Comparison of ENCODE assay signal across 8 mouse cellular contexts in genomic region chr3:101599920-101600741, GRCm38 (mm10). TPM values are rescaled to one million over a fixed set of nuclear protein-coding genes. Genes with fewer than 3 reads are reported as not detected.
DNase-seq lines count a peak whose midpoint lies in the region; ATAC-seq and TF ChIP-seq lines count a peak whose summit lies in the region.

No protein-coding gene starts in this region.

- WGBS in heart, embryonic 16.5 days, result 5% methylated on average over 4 of the region's 4 CpGs

- H3K4me1 ChIP-seq in CH12.LX (ENCODE audit: control insufficient read depth in 1 of 2, insufficient read depth in 2 of 2), result peaks cover 26 to 78% of the 10 kb centered on the region in 2 experiments
- H3K4me1 ChIP-seq in heart, embryonic 16.5 days (ENCODE audit: control insufficient read depth, insufficient read depth, low read length), result peaks cover 57% of the 10 kb centered on the region

- H3K4me2 ChIP-seq in CH12.LX (ENCODE audit: insufficient read depth, low read depth, poor library complexity, severe bottlenecking), result peak overlapping the region; percentile 82
- peak overlapping the region; percentile 88 for H3K4me2 ChIP-seq in heart, embryonic 16.5 days (ENCODE audit: low read depth, low read length)

- peak overlapping the region in 1 of 3 experiments; percentile 15 for H3K4me3 ChIP-seq in CH12.LX (replicated peaks in 1 of 3; ENCODE audit: low read depth in 2 of 3, low read length in 2 of 3, poor library complexity in 1 of 3)
- peak overlapping the region; percentile 84 for H3K4me3 ChIP-seq in heart, embryonic 16.5 days (ENCODE audit: low read length)

- peak overlapping the region; percentile 11; the same call in 1 of the 2 replicates for H3K9ac ChIP-seq in CH12.LX (ENCODE audit: insufficient read depth, low read depth)
- H3K9ac ChIP-seq in heart, embryonic 16.5 days (ENCODE audit: low read length), result peak overlapping the region; percentile 100

- H3K36me3 ChIP-seq in CH12.LX (replicated peaks in 1 of 2; ENCODE audit: control insufficient read depth in 1 of 2, insufficient read depth in 1 of 2, low read length in 1 of 2), result peaks cover 3 to 15% of the 10 kb centered on the region in 2 experiments
- H3K36me3 ChIP-seq in heart, embryonic 16.5 days (ENCODE audit: control insufficient read depth, insufficient read depth), result no peaks in the 10 kb centered on the region

- no peaks in the 10 kb centered on the region for H3K27me3 ChIP-seq in CH12.LX (replicated peaks)
- no peaks in the 10 kb centered on the region for H3K27me3 ChIP-seq in heart, embryonic 16.5 days (ENCODE audit: control insufficient read depth, insufficient read depth, low read length)

- TF ChIP-seq RAD21 in CH12.LX (IDR thresholded peaks at IDR 0.05; ENCODE audit: low read depth, low read length), result no peak

- TF ChIP-seq EP300 in CH12.LX (IDR thresholded peaks at IDR 0.05; ENCODE audit: low read length), result peak; percentile 86

- dilution Hi-C loops in CH12.LX (cut with MboI; ENCODE audit: extremely low pct_ligation_motif_present, extremely low pct_unique_long_range_greater_than_20kb, low sequenced_read_pairs), result no loop called here

- H3K79me2 ChIP-seq in CH12.LX (replicated peaks; ENCODE audit: control insufficient read depth, extremely low read depth, insufficient read depth, poor library complexity, severe bottlenecking), result peaks cover 74% of the 10 kb centered on the region

- in situ Hi-C loops in CH12.LX (cut with MboI; ENCODE audit: low pct_ligation_motif_present, low pct_unique_long_range_greater_than_20kb, low sequenced_read_pairs), result loop anchor here (10.0 kb wide), 1 partner anchor 205 kb away; no protein-coding TSS in a partner anchor

- TF ChIP-seq POLR2A in CH12.LX (IDR thresholded peaks at IDR 0.05; ENCODE audit: low read depth, low read length), result no peak

- no peak overlapping the region for H3K27ac ChIP-seq in CH12.LX (ENCODE audit: insufficient read depth, low read depth)
- H3K27ac ChIP-seq in heart, embryonic 16.5 days (ENCODE audit: low read length), result peak overlapping the region; percentile 100

- no peak for ATAC-seq in heart, embryonic 16.5 days (replicated peaks; ENCODE audit: extremely low read depth, insufficient read depth, low FRiP score)
- ATAC-seq in megakaryocyte progenitor cell, adult 5-6 weeks (replicated peaks; ENCODE audit: poor library complexity), result peak; percentile 3; the same call in 1 of the 2 replicates

- peak; percentile 90 for DNase-seq in heart, adult 11 months
- DNase-seq in heart, postnatal 4 days, result no peak
- peak; percentile 62 for DNase-seq in CH12.LX (ENCODE audit: extremely low read depth)
- no peak for DNase-seq in embryo, embryonic 10 days (ENCODE audit: low spot score)
- no peak for DNase-seq in ovary, postnatal 10 days (ENCODE audit: low spot score)
- no peak for DNase-seq in urinary bladder, postnatal 36 days (ENCODE audit: low spot score in 2 of 2)

- no peaks in the 10 kb centered on the region for H3K9me3 ChIP-seq in CH12.LX (replicated peaks; ENCODE audit: low read length)
- no peaks in the 10 kb centered on the region for H3K9me3 ChIP-seq in heart, embryonic 16.5 days (replicated peaks; ENCODE audit: control insufficient read depth, low read length)

- TF ChIP-seq CTCF in CH12.LX (conservative IDR thresholded peaks at IDR 0.05 in 1 of 2, IDR thresholded peaks at IDR 0.05 in 1 of 2; ENCODE audit: low read depth in 2 of 2, low read length in 2 of 2), result no peak

TF ChIP-seq in CH12.LX, 34 proteins besides CTCF, POLR2A, EP300 and RAD21:
- TF ChIP-seq PAX5 (IDR thresholded peaks at IDR 0.05; ENCODE audit: low read length) (no peak), CHD1 (IDR thresholded peaks at IDR 0.05; ENCODE audit: low read depth, low read length) (no peak), USF1 (IDR thresholded peaks at IDR 0.05; ENCODE audit: low read depth, low read length) (no peak), CHD2 (IDR thresholded peaks at IDR 0.05; ENCODE audit: low read length) (no peak), SMC3 (IDR thresholded peaks at IDR 0.05; ENCODE audit: low read depth, low read length) (no peak), MAFK (IDR thresholded peaks at IDR 0.05; ENCODE audit: insufficient replicate concordance, low read length) (no peak), ZKSCAN1 (IDR thresholded peaks at IDR 0.05; ENCODE audit: borderline replicate concordance, low read depth, low read length) (no peak), POLR2AphosphoS2 (IDR thresholded peaks at IDR 0.05; ENCODE audit: low read depth, low read length) (no peak), BHLHE40 (IDR thresholded peaks at IDR 0.05; ENCODE audit: low read depth, low read length) (peak; percentile 55), TBP (conservative IDR thresholded peaks at IDR 0.05; ENCODE audit: low read depth, low read length) (no peak), NELFE (IDR thresholded peaks at IDR 0.05; ENCODE audit: low read depth, low read length) (0 out of 2 replicates have a peak, but pooled peaks have one; percentile 16), RCOR1 (conservative IDR thresholded peaks at IDR 0.05; ENCODE audit: low read depth, low read length) (0 out of 2 replicates have a peak, but pooled peaks have one; percentile 54), ZC3H11A (IDR thresholded peaks at IDR 0.05; ENCODE audit: low read depth, low read length) (no peak), ZMIZ1 (IDR thresholded peaks at IDR 0.05; ENCODE audit: low read depth, low read length) (no peak), NRF1 (IDR thresholded peaks at IDR 0.05; ENCODE audit: low read depth, low read length) (no peak), KAT2A (IDR thresholded peaks at IDR 0.05; ENCODE audit: insufficient replicate concordance, low read length) (no peak), MEF2A (IDR thresholded peaks at IDR 0.05; ENCODE audit: borderline replicate concordance, low read depth, low read length) (peak; percentile 32; the same call in 1 of the 2 replicates), HCFC1 (IDR thresholded peaks at IDR 0.05; ENCODE audit: low read depth, low read length) (no peak), MXI1 (IDR thresholded peaks at IDR 0.05; ENCODE audit: low read depth, low read length) (no peak), UBTF (IDR thresholded peaks at IDR 0.05; ENCODE audit: low read depth, low read length) (no peak), IRF4 (IDR thresholded peaks at IDR 0.05; ENCODE audit: low read depth, low read length) (peak; percentile 86), E2F4 (IDR thresholded peaks at IDR 0.05; ENCODE audit: insufficient replicate concordance, low read depth, low read length) (no peak), SIN3A (IDR thresholded peaks at IDR 0.05; ENCODE audit: low read length) (no peak; the same call in 1 of the 2 replicates), USF2 (conservative IDR thresholded peaks at IDR 0.05; ENCODE audit: low read depth, low read length) (no peak), MYC (IDR thresholded peaks at IDR 0.05; ENCODE audit: low read depth, low read length) (peak; percentile 38; the same call in 1 of the 2 replicates), ETS1 (conservative IDR thresholded peaks at IDR 0.05; ENCODE audit: low read depth, low read length) (peak; percentile 49), JUN (IDR thresholded peaks at IDR 0.05; ENCODE audit: insufficient read depth, low read depth, low read length) (peak; percentile 60; the same call in 1 of the 2 replicates), MAZ (IDR thresholded peaks at IDR 0.05; ENCODE audit: low read depth, low read length) (0 out of 2 replicates have a peak, but pooled peaks have one; percentile 21), ZNF384 (IDR thresholded peaks at IDR 0.05; ENCODE audit: low read depth, low read length) (peak; percentile 60; the same call in 1 of the 2 replicates), ELF1 (IDR thresholded peaks at IDR 0.05; ENCODE audit: low read depth, low read length) (peak; percentile 29; the same call in 1 of the 2 replicates), JUND (conservative IDR thresholded peaks at IDR 0.05; ENCODE audit: low read depth, low read length) (peak; percentile 75), TCF12 (IDR thresholded peaks at IDR 0.05; ENCODE audit: low read depth, low read length) (0 out of 2 replicates have a peak, but pooled peaks have one; percentile 25), GABPA (IDR thresholded peaks at IDR 0.05; ENCODE audit: insufficient replicate concordance, low read depth, low read length) (no peak)
TF ChIP-seq in CH12.LX: peak in this region for 13.

RNA-seq across cellular contexts. Expression of gene Atp1a1, which starts 4.4 kb away (rescaled TPM):
- 1,000 to 10,000 TPM; 1,042 to 1,100 TPM for total RNA-seq in heart, postnatal 4 days (2021)
- total RNA-seq in CH12.LX (2012; rRNA removed) (219 and 243 TPM in 2 replicates), CH12.LX (2014; rRNA removed) (206 and 215 TPM in 2 replicates)
- polyA plus RNA-seq in CH12.LX (2012; ENCODE audit: insufficient read length, low read depth), result 263 and 337 TPM in 2 replicates
- 328 and 335 TPM in 2 replicates for polyA plus RNA-seq in heart, embryonic 16.5 days (2015; fragmentation: Nextera tagmentation; extraction: Ambion mirVana)
- 69.5 and 75.2 TPM in 2 replicates for total RNA-seq in megakaryocyte progenitor cell, adult 5-6 weeks (2015)
- 126 and 129 TPM in 2 replicates for total RNA-seq in megakaryocyte progenitor cell, adult 5-6 weeks (2017)

Comparison
In these comparisons a context has a peak if more than half of its experiments do, and no peak if none do; other contexts are left out.
1. DNase-seq: peak in heart, adult 11 months (single experiment) and CH12.LX (single experiment); none in heart, postnatal 4 days (single experiment), embryo, embryonic 10 days (single experiment), ovary, postnatal 10 days (single experiment) and urinary bladder, postnatal 36 days (0 of 2).
2. RNA of gene Atp1a1, which starts 4.4 kb away (total RNA-seq): 1,042 to 1,100 TPM in heart, postnatal 4 days; 206 to 243 TPM in CH12.LX and 69.5 to 129 TPM in megakaryocyte progenitor cell, adult 5-6 weeks; every median in the first group is over 4 times any median in the second.